Mouse (Mus musculus) Patski (cell line): ENCODE measurements around the gene Phka2. TPM values are rescaled to one million over a fixed set of nuclear protein-coding genes. Genes with fewer than 3 reads are reported as not detected.
A peak's percentile ranks its signal among the peaks of the same experiment; 100 is the strongest.

Source experiments
- ATAC-seq: fragments of 100-300 bp; one replicate; pipeline ENCODE4 v1.8.0; 2021
- CTCF ChIA-PET: fragments of 350-600 bp; sonication (Branson Sonifier 250); formaldehyde crosslinking; loops from one replicate; lab custom pipeline; 2022; ENCODE audit warnings: inconsistent platforms; lab: Charles Lee
- POLR2A ChIA-PET: fragments of 350-600 bp; sonication (Branson Sonifier 250); formaldehyde crosslinking; loops from one replicate; lab custom pipeline; 2022; ENCODE audit warnings: antibody characterized with exemption, inconsistent platforms; lab: Charles Lee
- DNase-seq: peaks from one replicate; pipeline ENCODE4 v3.0.0-alpha.2; 2011; ENCODE audit warnings: low read depth, low spot score
- H3K27me3 ChIP-seq: fragments of 371-371 bp; one replicate; pipeline ENCODE4 v1.5.1; 2021
- CTCF ChIP-seq: fragments of 100-300 bp; IDR thresholded peaks from one replicate; pipeline ENCODE4 v1.5.1; 2021
- in situ Hi-C: fragments of 300-500 bp; cut with MboI; formaldehyde crosslinking; loops from 3 replicates; pipeline ENCODE4 v1.11.1; 2018; ENCODE audit warnings: low pct_unique_long_range_greater_than_20kb, mixed read lengths
- polyA plus RNA-seq: library from polyadenylated mRNA; unstranded; gene quantifications from one replicate; pipeline ENCODE4 v1.2.3, GENCODE M21; 2021

The Phka2 gene
- polyA plus RNA-seq, 1 experiment from 2014 or later = 17.6 TPM

- ChIA-PET POLR2A (no interaction called here), CTCF (no interaction called here)
- ATAC-seq = no peak
- in situ Hi-C loops = loop anchor here (5.0 kb wide), 1 partner anchor 93 kb away; no protein-coding TSS in a partner anchor
- no peak for TF ChIP-seq CTCF
- no peak for DNase-seq
- H3K27me3 ChIP-seq = peaks cover 5% of the 10 kb centered on the region
These were observed 7.1 kb downstream of the Phka2 start for GRCm38 (mm10) chrX:160509046-160509445.

DNA sequence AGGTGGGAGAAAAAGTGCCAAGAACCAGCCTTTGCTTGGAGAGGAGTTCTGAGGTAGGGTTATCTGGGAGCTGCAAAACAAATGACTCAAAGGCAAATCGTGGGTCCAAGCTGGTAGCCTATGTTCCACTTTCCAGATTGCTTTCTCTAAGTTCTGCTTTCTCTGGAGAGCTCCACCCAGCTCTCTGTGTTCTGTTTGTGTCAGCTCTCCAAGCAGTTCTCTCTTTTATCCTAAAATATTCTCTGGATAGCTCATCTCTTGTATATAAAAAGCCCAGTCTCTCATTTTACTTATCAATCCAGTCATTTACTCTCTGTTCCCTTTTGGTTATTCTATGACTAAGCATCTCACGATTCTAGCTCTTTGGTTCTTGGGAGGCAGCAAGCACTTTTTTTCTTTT is 8.2 kb downstream of the Phka2 start:
- in situ Hi-C loops = no loop called here
- no peak for TF ChIP-seq CTCF
- H3K27me3 ChIP-seq = peaks cover 5% of the 10 kb centered on the region
- no peak for DNase-seq
- no peak for ATAC-seq
- ChIA-PET POLR2A (no interaction called here), CTCF (interaction anchor here (0.9 kb wide), 1 partner anchor 54 kb away, joined by 3 read pairs; no protein-coding TSS in a partner anchor)

- ChIA-PET POLR2A (interaction anchor here (0.6 kb wide), 1 partner anchor 20 kb away, joined by 3 read pairs; no protein-coding TSS in a partner anchor), CTCF (interaction anchor here (1.0 kb wide), 1 partner anchor 66 kb away, joined by 4 read pairs; no protein-coding TSS in a partner anchor)
- in situ Hi-C loops = no loop called here
- no peak for DNase-seq
- no peak for TF ChIP-seq CTCF
- ATAC-seq = no peak
- peaks cover 17% of the 10 kb centered on the region for H3K27me3 ChIP-seq
These were observed 14.1 kb downstream of the Phka2 start for GRCm38 (mm10) chrX:160516027-160516426.

DNA sequence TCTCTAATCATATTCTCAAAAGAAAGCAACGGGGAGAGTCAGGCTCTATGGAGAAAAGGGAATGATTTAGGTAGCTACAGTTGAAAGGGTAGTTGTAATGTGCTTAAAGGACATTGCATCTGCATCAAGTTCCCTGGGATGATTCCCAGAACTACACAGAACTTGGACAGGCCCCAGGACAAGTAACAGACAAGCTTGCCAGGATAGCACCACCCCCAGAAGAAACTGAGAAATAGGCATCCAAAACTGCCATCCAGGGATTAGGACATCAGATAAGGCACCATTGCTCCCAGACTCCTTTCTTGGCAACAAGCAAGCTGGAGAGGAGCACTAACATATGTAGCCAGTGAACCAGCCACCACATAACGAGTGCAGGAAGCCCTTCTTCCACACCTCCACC is 40.8 kb downstream of the Phka2 start:
- H3K27me3 ChIP-seq = peaks cover 6% of the 10 kb centered on the region
- in situ Hi-C loops = no loop called here
- ATAC-seq (no peak), DNase-seq (no peak)
- POLR2A ChIA-PET = no interaction called here
- CTCF ChIA-PET = interaction anchor here (2.0 to 2.1 kb wide), 2 partner anchors 9 kb away, joined by 7 to 10 read pairs; no protein-coding TSS in a partner anchor
- TF ChIP-seq CTCF = no peak

DNA sequence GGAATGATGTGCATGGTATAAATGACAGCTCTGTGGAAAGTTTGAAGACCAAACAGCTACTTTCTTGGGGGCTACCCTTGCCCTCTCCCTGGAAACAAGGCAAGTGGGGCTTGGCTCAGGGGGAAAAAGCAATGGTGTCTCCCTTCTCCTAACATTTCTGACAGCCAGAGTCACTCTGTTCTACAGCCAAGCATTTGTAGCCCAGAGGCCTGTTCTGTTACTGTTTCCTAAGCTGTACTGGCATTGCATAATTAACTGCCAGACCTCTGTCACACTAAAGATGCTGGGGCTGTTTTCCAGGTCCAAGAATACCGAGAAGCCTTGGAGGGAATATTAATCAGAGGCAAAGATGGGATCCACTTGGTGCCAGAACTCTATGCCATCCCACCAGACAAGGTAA is 46.9 kb downstream of the Phka2 start:
- DNase-seq (no peak), ATAC-seq (no peak)
- H3K27me3 ChIP-seq = peaks cover 6% of the 10 kb centered on the region
- ChIA-PET POLR2A (no interaction called here), CTCF (no interaction called here)
- in situ Hi-C loops = no loop called here
- TF ChIP-seq CTCF = no peak

GRCm38 (mm10) chrX:160552066-160552465 is 50.1 kb downstream of the Phka2 start:
- in situ Hi-C loops = no loop called here
- ChIA-PET CTCF (interaction anchor here (0.9 to 1.7 kb wide), 3 partner anchors 10 to 101 kb away, joined by 3 to 7 read pairs (median 4); no protein-coding TSS in a partner anchor), POLR2A (no interaction called here)
- DNase-seq (no peak), ATAC-seq (no peak)
- peaks cover 13% of the 10 kb centered on the region for H3K27me3 ChIP-seq
- TF ChIP-seq CTCF = peak; percentile 37

- TF ChIP-seq CTCF = no peak
- CTCF ChIA-PET = interaction anchor here (1.0 to 1.4 kb wide), 3 partner anchors 20 to 440 kb away, joined by 3 read pairs; no protein-coding TSS in a partner anchor
- ATAC-seq (peak; percentile 71), DNase-seq (no peak)
- in situ Hi-C loops = loop anchor here (10.0 kb wide), 1 partner anchor 351 kb away; no protein-coding TSS in a partner anchor
- POLR2A ChIA-PET = no interaction called here
- no peaks in the 10 kb centered on the region for H3K27me3 ChIP-seq
These were observed 81.6 kb downstream of the Phka2 start for GRCm38 (mm10) chrX:160583589-160583988.

DNA sequence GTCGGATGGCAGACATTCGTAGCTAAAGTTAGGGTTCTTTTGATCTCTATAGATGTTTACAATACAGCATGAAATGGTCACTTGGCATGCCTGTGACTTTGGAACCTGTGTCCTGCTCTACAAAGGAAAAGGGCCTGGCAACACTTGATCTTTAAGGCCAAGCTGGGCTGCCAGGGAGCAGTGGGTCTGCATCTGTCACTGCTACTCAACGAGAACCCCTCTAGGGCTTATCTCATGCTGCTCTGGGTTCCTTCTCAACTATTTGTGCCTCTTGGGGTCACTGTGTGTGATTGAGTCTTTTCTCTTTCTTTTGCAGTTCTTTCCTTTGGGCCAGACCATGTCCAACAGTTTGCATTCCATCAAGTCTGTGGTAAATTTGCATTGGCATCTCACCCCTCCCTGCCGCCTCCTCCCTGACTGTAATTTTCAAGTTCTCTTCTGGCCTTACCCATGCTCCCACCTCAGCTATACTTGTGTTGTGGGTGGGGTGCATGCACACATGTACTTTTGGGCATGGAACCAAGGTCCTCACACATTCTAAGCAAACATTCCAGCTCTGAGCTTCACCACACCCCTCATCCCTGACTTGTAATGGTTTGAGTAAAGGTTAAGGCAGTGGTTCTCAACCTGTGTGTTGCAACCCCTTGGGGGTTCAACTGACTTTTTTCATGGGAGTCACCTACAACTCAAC is 82.3 kb downstream of the Phka2 start:
- no peak for TF ChIP-seq CTCF
- ChIA-PET POLR2A (no interaction called here), CTCF (interaction anchor here (1.1 to 1.4 kb wide), 3 partner anchors 19 to 446 kb away, joined by 3 read pairs; no protein-coding TSS in a partner anchor)
- ATAC-seq = no peak
- no peaks in the 10 kb centered on the region for H3K27me3 ChIP-seq
- in situ Hi-C loops = loop anchor here (10.0 kb wide), 1 partner anchor 351 kb away; no protein-coding TSS in a partner anchor
- no peak for DNase-seq

DNA sequence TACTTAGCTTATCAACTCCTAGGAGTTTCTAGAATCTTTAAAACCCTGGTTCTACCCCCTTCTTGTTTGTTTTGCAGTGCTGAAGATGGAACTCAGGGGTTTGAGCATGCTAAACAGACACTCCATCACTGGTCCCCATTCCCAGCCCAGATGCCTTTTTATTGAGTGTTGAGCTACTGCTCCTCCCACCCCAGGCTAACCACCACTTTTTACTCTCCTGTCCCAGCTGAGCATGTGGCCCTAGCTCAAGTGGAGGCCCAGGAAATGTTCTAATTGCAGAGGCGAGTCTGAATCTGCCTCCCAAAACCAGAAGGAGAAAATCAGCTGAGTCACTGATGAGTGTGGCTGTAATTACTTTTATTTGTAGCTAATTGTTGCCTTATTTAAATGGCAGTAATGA is 83.1 kb downstream of the Phka2 start:
- no peak for ATAC-seq
- no peak for DNase-seq
- no peak for TF ChIP-seq CTCF
- ChIA-PET CTCF (interaction anchor here (1.4 kb wide), 1 partner anchor 446 kb away, joined by 3 read pairs; no protein-coding TSS in a partner anchor), POLR2A (no interaction called here)
- no peaks in the 10 kb centered on the region for H3K27me3 ChIP-seq
- in situ Hi-C loops = loop anchor here (10.0 kb wide), 1 partner anchor 350 kb away; no protein-coding TSS in a partner anchor

- in situ Hi-C loops = loop anchor here (10.0 kb wide), 1 partner anchor 346 kb away; no protein-coding TSS in a partner anchor
- no peak for TF ChIP-seq CTCF
- ATAC-seq (no peak), DNase-seq (no peak)
- H3K27me3 ChIP-seq = no peaks in the 10 kb centered on the region
- ChIA-PET POLR2A (no interaction called here), CTCF (no interaction called here)
These were observed 86.6 kb downstream of the Phka2 start for GRCm38 (mm10) chrX:160588523-160588922.

DNA sequence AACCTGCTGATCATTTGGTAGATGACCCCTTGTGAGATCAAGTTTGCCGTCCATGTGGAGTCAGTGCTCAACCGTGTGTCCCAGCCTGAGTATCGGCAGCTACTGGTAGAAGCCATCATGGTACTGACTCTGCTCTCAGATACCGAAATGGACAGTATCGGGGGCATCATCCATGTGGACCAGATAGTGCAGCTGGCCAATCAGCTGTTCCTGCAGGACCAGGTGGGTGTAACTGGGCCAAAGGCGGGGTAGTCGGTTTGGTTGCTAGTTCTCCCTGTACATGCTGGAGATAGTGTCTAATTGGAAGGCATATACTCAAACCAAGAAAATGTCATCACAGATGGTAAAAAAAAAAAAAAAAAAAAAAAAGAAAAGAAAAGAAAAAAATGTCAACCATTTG is 88.2 kb downstream of the Phka2 start:
- ATAC-seq (no peak), DNase-seq (no peak)
- H3K27me3 ChIP-seq = no peaks in the 10 kb centered on the region
- POLR2A ChIA-PET = no interaction called here
- CTCF ChIA-PET = no interaction called here
- in situ Hi-C loops = no loop called here
- no peak for TF ChIP-seq CTCF
